Mouse (Mus musculus) left cerebral cortex, postnatal 36 days (tissue): Measurements from ENCODE around the gene Glo1. TPM values are rescaled to one million over a fixed set of nuclear protein-coding genes. Genes with fewer than 3 reads are reported as not detected.

Experiments
- DNase-seq, 2 experiments: peaks; one replicate each; pipeline ENCODE4 v3.0.0; 2021 to 2022; ENCODE audit warnings: low spot score in 2 of 2, mixed read lengths in 1 of 2
- intact Hi-C: fragments of 180-260 bp; cut with DNase I; formaldehyde crosslinking; loops from one replicate; pipeline ENCODE4 v1.15.1; 2025
- total RNA-seq, 2 experiments: library from RNA; stranded (reverse); gene quantifications; 2 replicates each; pipeline ENCODE4 v1.2.3; 2021

Glo1 gene
- total RNA-seq, 2 experiments from 2014 or later = 133 to 152 TPM

GRCm38 (mm10) chr17:30590417-30591198, 36.1 kb downstream of the Glo1 start:
- intact Hi-C loops = loop anchor here (5.0 kb wide), 1 partner anchor 227 kb away; no protein-coding TSS in a partner anchor
- DNase-seq = peak; percentile 62 to 70

DNA sequence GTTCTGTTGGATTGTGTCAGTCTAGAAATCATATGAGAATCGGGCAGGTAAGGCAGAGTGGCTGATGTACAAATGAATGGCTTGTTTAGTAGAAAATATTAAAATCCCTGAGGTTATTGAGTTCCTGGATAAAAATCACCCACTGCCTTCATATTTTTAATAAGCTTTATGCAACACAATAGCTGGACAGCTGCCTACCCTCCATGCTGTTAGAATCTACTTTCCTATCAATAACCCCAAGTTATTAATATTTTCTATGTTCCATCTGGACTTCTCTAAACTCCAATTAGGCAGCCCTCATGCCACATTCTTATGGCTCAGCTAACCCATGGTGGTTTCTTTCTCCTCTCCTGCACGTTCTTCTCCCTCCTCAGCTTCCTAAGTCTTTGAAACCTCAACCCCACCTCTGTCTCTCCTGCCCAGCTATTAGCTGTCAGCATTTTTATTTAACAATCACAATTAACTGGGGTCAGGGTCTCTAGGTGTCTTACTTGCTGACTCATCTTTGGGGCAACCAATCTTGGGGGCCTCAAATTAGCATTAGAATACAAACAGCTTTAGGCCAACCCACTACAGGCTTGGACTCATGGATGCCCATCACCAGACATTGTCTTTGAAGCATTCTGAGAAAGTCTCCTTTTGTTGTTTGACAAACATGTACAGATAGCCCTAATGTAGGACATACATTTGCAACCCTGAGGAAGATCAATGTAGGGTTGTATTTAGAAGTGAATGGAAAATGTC, 43.2 kb downstream of the Glo1 start:
- no peak for DNase-seq
- intact Hi-C loops = loop anchor here (5.0 kb wide), 1 partner anchor 61 kb away; no protein-coding TSS in a partner anchor

DNA sequence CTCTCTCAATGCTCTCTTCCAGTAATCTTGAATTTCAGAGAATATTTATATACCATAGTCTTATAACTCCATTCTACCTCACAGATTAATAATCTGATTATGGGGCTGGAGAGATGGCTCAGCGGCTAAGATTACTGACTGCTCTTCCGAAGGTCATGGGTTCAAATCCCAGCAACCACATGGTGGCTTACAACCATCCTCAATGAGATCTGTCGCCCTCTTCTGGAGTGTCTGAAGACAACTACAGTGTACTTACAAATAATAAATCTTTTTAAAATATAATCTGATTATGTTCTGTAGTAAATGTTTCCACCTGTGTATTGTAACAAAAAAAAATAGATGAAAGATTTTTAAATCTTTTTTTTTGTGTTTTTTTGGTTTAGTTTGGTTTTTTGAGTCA, 44.4 kb downstream of the Glo1 start:
- intact Hi-C loops = loop anchor here (5.0 kb wide), 1 partner anchor 60 kb away; no protein-coding TSS in a partner anchor
- DNase-seq = no peak

DNA sequence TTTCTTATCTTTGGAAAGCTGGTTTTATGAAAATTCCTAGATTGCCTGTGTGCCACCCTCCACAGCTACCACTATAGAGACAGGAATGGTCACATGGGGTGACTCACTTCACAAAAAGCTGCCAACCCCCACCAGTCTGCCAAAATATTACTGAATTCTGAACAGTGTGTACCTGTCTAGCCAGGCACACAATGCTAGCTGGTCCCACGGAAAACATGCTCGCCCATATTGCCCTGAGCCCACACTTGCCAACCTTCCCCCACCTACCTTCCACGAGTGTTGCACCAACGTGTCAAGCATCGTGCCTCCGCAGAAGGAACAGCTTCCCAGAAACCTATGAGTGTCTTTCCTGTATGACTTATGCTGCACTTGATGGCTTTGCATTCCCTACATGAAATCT, 45.5 kb downstream of the Glo1 start:
- peak; percentile 77 to 79 for DNase-seq
- intact Hi-C loops = loop anchor here (5.0 kb wide), 1 partner anchor 59 kb away; no protein-coding TSS in a partner anchor

GRCm38 (mm10) chr17:30580781-30581180, 45.9 kb downstream of the Glo1 start:
- intact Hi-C loops = loop anchor here (5.0 kb wide), 1 partner anchor 58 kb away; no protein-coding TSS in a partner anchor
- no peak for DNase-seq

- no peak for DNase-seq
- intact Hi-C loops = loop anchor here (5.0 kb wide), 1 partner anchor 105 kb away; no protein-coding TSS in a partner anchor
These were observed 49.7 kb downstream of the Glo1 start for GRCm38 (mm10) chr17:30576946-30577345.

DNA sequence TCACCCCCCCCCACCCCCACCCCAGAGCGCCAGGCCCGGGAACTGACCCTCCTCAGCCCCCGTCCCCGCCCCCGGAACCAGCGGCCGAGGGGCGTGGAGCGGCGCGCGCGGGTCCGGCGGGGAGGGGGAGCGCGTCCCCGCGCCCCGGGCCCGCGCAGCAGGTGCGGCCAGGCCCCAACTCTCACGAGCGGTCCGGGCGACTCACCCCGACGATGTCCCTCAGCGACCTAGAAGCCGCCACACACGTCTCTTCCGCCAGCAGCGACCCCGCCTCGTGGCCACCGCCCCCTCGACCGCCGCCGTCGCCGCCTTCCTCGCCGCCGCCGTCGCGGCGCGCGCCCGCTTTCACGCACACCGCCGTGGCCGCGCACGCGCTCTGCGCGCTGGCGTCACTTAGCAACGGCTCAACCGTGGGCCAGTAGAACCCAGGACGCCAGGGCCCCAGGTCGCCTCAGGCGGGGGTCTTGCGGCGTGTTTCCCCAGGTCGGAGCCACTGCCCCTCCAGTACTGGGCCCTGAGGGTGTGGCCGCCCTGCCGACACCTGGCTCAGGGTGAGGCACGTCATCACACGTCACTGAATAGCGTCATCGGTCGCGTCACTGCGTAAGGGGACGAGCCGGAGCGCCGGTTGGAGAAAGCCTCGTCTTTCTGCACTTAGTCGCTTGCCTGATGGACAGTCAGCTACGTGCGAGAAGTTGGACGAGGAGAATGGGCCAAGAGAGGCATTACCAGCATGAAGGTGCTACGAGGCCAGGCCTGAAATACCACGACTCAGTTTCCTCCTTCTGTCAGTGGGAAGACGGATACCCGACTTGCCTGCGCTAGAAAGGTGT, 50.5 kb downstream of the Glo1 start, which contains the start of gene Btbd9:
Btbd9 (minus strand) TSS at position 548 of the 833 bp plus-strand sequence.
- DNase-seq = peak; percentile 99
- intact Hi-C loops = loop anchor here (5.0 kb wide), 1 partner anchor 104 kb away; no protein-coding TSS in a partner anchor

GRCm38 (mm10) chr17:30575121-30575904, 51.4 kb downstream of the Glo1 start:
- peak in 1 of 2 experiments; percentile 62 for DNase-seq
- intact Hi-C loops = loop anchor here (5.0 kb wide), 1 partner anchor 103 kb away; no protein-coding TSS in a partner anchor

GRCm38 (mm10) chr17:30574783-30575075, 51.9 kb downstream of the Glo1 start:
- intact Hi-C loops = loop anchor here (5.0 kb wide), 1 partner anchor 102 kb away; no protein-coding TSS in a partner anchor

GRCm38 (mm10) chr17:30573990-30574782, 52.5 kb downstream of the Glo1 start:
- DNase-seq = no peak
- intact Hi-C loops = no loop called here

More at GRCm38 (mm10) chr17:30574783-30575075, 51.9 kb downstream of the Glo1 start:
- no peak for DNase-seq

DNA sequence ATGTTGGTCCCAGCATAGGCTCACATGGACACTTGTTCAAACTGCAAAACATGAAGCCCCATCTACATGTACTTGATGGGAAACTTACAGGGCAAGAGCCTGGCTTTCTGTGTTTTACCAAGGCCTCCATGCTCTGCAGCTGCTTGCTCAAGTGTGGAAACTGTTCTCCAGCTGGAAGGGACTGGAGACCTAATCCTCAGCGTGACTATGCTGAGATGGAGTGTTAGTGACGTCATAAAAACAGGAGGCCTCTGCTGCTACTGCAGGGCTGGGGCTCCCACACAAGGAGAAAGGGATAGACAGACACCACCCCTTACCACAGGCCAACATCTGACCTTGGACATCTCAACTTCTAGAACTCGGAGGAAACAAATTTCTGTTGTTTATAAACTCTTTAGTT, 55.7 kb downstream of the Glo1 start:
- no peak for DNase-seq
- intact Hi-C loops = no loop called here

GRCm38 (mm10) chr17:30570173-30570572, 56.5 kb downstream of the Glo1 start:
- intact Hi-C loops = no loop called here
- no peak for DNase-seq

GRCm38 (mm10) chr17:30568473-30568872, 58.2 kb downstream of the Glo1 start:
- intact Hi-C loops = no loop called here

GRCm38 (mm10) chr17:30564971-30565370, 61.7 kb downstream of the Glo1 start:
- intact Hi-C loops = no loop called here
- DNase-seq = no peak

More at GRCm38 (mm10) chr17:30568473-30568872, 58.2 kb downstream of the Glo1 start:
- DNase-seq = no peak

DNA sequence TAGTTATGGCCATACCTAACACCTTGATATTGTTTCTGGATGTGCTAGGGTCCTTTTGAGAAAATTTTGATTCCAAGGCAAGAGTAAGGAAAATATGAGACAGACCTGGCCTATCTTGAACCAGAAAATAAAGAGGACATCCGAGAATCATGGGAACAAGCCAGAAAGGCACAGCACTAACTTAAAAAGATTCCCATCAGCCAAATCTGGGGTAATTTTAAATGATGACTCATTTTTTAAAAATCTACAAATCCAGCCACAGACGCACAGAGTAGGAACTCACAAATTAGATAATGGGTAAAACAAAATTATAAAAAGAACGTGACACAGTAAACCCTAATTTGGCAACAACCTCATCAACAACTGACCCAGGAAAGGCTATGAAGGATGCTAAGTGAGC, 62.3 kb downstream of the Glo1 start:
- intact Hi-C loops = no loop called here
- DNase-seq = no peak

- intact Hi-C loops = no loop called here
- DNase-seq = no peak
These were observed 63.1 kb downstream of the Glo1 start for GRCm38 (mm10) chr17:30563484-30564075.

GRCm38 (mm10) chr17:30562770-30563169, 63.9 kb downstream of the Glo1 start:
- intact Hi-C loops = no loop called here

GRCm38 (mm10) chr17:30559536-30559935, 67.1 kb downstream of the Glo1 start:
- intact Hi-C loops = no loop called here
- DNase-seq = no peak

More at GRCm38 (mm10) chr17:30562770-30563169, 63.9 kb downstream of the Glo1 start:
- no peak for DNase-seq
